Mouse (Mus musculus) C2C12 (cell line): ENCODE results near the gene Car10. TPM values are rescaled to one million over a fixed set of nuclear protein-coding genes. Genes with fewer than 3 reads are reported as not detected.

Experiments used
- H3K27me3 ChIP-seq: one replicate; pipeline ENCODE4 v1.6.1; 2011; ENCODE audit not compliant: control insufficient read depth, insufficient read depth, insufficient read length
- H3K36me3 ChIP-seq: one replicate; pipeline ENCODE4 v1.6.1; 2011; ENCODE audit not compliant: control insufficient read depth, insufficient read depth
- H3K4me3 ChIP-seq: one replicate; pipeline ENCODE4 v1.5.1; 2011; ENCODE audit warnings: mild to moderate bottlenecking, control low read depth; ENCODE audit not compliant: poor library complexity, insufficient read depth, severe bottlenecking
- H3K79me2 ChIP-seq: one replicate; pipeline ENCODE4 v1.6.1; 2011; ENCODE audit not compliant: control insufficient read depth, insufficient read depth
- H3K79me3 ChIP-seq: one replicate; pipeline ENCODE4 v1.6.1; 2011; ENCODE audit warnings: low read depth, control low read depth
- H3ac ChIP-seq: one replicate; pipeline ENCODE3; 2011; ENCODE audit warnings: low read depth; ENCODE audit not compliant: control insufficient read depth, insufficient read length
- CEBPB ChIP-seq: IDR thresholded peaks from one replicate; pipeline ENCODE4 v1.6.1; 2011; ENCODE audit warnings: low read depth, mild to moderate bottlenecking, control low read depth, moderate library complexity
- CTCF ChIP-seq: IDR thresholded peaks from one replicate; pipeline ENCODE4 v1.5.1; 2011; ENCODE audit not compliant: control insufficient read depth, insufficient read depth, insufficient read length
- FOSL1 ChIP-seq: IDR thresholded peaks from one replicate; pipeline ENCODE4 v1.8.0; 2011; ENCODE audit warnings: mild to moderate bottlenecking, low read length; ENCODE audit not compliant: poor library complexity, insufficient read depth, severe bottlenecking
- MAX ChIP-seq: IDR thresholded peaks from one replicate; pipeline ENCODE4 v1.6.1; 2011; ENCODE audit warnings: mild to moderate bottlenecking, control low read depth
- MYOD1 ChIP-seq: IDR thresholded peaks from one replicate; pipeline ENCODE4 v1.6.1; 2011; ENCODE audit warnings: low read depth; ENCODE audit not compliant: control insufficient read depth, insufficient read length
- MYOG ChIP-seq: IDR thresholded peaks from one replicate; pipeline ENCODE4 v1.6.1; 2011; ENCODE audit not compliant: control insufficient read depth, insufficient read length; ENCODE audit errors: extremely low read depth
- USF1 ChIP-seq: IDR thresholded peaks from one replicate; pipeline ENCODE4 v1.6.1; 2011; ENCODE audit warnings: low read depth, mild to moderate bottlenecking, control low read depth, moderate library complexity
- polyA plus RNA-seq: library from polyadenylated mRNA; unstranded; fragments of >200 nt; fragmentation: generic; extraction: Trizol; gene quantifications from one replicate; pipeline ENCODE4 v1.2.1, GENCODE M21; 2012; ENCODE audit warnings: missing spikeins

Gene Car10
- polyA plus RNA-seq, 1 experiment, result not detected

- no peaks in the 10 kb centered on the region for H3K36me3 ChIP-seq
- no peak overlapping the region for H3ac ChIP-seq
- H3K27me3 ChIP-seq, result no peaks in the 10 kb centered on the region
- H3K4me3 ChIP-seq, result no peak overlapping the region
- TF ChIP-seq MYOG, result no peak
- TF ChIP-seq FOSL1, result no peak
- no peak for TF ChIP-seq USF1
- TF ChIP-seq CEBPB, result no peak
- TF ChIP-seq MAX, result no peak
- no peak for TF ChIP-seq CTCF
- no peak for TF ChIP-seq MYOD1
- H3K79me3 ChIP-seq, result no peaks in the 10 kb centered on the region
- no peaks in the 10 kb centered on the region for H3K79me2 ChIP-seq
Measured at GRCm38 (mm10) chr11:93444741-93445140, 346.9 kb downstream of the Car10 start.

- Histone ChIP-seq H3K79me2 (no peaks in the 10 kb centered on the region), H3K4me3 (no peak overlapping the region), H3K27me3 (no peaks in the 10 kb centered on the region), H3K36me3 (no peaks in the 10 kb centered on the region), H3ac (no peak overlapping the region), H3K79me3 (no peaks in the 10 kb centered on the region)
- TF ChIP-seq MYOG (no peak), MAX (no peak), CTCF (no peak), MYOD1 (no peak)
Measured at GRCm38 (mm10) chr11:93447566-93447965, 349.7 kb downstream of the Car10 start.

DNA sequence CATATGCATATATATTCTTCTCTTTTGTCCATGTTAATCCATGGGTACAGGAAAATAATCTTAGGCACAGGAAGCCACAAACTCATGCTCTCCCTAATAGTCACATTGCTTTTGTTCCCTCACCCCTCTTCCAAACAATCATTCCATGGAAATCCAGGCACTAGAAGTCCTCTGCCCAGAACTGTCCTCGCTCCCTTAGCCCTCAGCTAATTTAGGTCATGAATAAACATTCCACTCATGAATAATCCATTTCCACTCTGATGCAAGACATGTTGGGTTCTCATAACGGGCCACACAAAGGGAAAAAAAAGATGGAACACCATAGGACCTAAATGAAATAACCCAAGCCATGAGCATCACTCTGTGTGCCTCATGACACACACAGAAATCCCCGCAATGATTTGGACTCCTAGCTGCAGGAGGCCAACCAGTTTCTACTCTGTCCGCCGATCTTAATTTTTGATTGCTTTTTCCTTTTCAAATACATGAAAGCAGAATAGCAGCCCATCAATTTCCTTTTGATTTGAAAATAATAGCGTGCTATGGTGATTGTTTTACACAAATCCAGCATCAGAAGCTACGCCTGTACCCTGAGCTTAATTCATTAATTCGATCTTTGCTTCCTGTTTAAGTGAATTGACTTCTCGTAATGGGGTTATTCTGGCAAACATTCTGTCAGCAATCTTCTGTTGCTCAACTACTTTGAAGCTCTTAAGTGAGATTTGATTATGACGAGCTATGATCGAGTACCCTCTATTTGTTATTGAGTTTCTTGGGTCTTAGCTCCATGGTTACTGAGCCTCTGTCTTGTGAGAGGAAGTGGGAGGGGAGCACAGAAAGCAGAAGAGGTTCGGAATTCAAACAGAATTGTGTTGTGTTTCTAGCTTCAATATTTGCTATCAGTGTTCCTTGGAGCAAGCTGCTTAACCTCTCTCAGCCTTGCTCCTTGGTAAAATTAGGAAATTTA is 350.7 kb downstream of the Car10 start:
- Histone ChIP-seq H3K79me2 (no peaks in the 10 kb centered on the region), H3K27me3 (no peaks in the 10 kb centered on the region), H3K36me3 (no peaks in the 10 kb centered on the region), H3K79me3 (no peaks in the 10 kb centered on the region), H3K4me3 (no peak overlapping the region), H3ac (no peak overlapping the region)
- TF ChIP-seq MYOG (no peak), MAX (no peak), CTCF (no peak), MYOD1 (no peak), FOSL1 (no peak), USF1 (no peak), CEBPB (no peak)

DNA sequence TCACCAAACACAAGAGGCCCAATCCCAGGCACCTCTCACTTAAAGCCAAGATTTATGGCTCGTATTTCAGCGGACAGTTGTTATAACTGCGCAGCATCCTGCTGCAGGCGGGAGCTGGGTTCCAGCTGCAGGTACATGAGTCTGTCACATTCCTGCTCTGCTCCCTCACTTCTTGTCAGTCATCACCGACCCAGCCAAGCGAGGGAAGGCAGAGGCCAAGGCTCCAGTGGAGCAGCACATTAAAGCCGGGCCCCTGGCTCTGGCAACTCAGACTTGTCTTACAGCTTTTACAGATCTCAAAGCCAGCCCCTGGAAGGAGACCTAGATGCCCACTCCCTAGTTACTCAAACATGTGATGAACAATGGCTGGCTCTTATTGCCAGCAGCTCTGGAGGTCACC is 352.7 kb downstream of the Car10 start:
- Histone ChIP-seq H3K36me3 (no peaks in the 10 kb centered on the region), H3ac (no peak overlapping the region), H3K4me3 (no peak overlapping the region), H3K27me3 (no peaks in the 10 kb centered on the region), H3K79me2 (no peaks in the 10 kb centered on the region), H3K79me3 (no peaks in the 10 kb centered on the region)
- TF ChIP-seq MYOG, result no peak
- TF ChIP-seq MYOD1, result no peak
- TF ChIP-seq CTCF, result no peak
- no peak for TF ChIP-seq CEBPB
- TF ChIP-seq MAX, result no peak
- TF ChIP-seq USF1, result no peak
- no peak for TF ChIP-seq FOSL1

GRCm38 (mm10) chr11:93466221-93466620 is 368.4 kb downstream of the Car10 start:
- H3K79me2 ChIP-seq, result no peaks in the 10 kb centered on the region
- no peaks in the 10 kb centered on the region for H3K79me3 ChIP-seq
- H3K36me3 ChIP-seq, result no peaks in the 10 kb centered on the region
- H3K4me3 ChIP-seq, result no peak overlapping the region
- no peaks in the 10 kb centered on the region for H3K27me3 ChIP-seq
- no peak for TF ChIP-seq USF1
- TF ChIP-seq CTCF, result no peak
- no peak for TF ChIP-seq MYOD1
- no peak for TF ChIP-seq MYOG
- TF ChIP-seq FOSL1, result no peak
- TF ChIP-seq CEBPB, result no peak
- no peak for TF ChIP-seq MAX
- H3ac ChIP-seq, result no peak overlapping the region

GRCm38 (mm10) chr11:93467711-93468110 is 369.9 kb downstream of the Car10 start:
- Histone ChIP-seq H3K27me3 (no peaks in the 10 kb centered on the region), H3K36me3 (no peaks in the 10 kb centered on the region), H3K4me3 (no peak overlapping the region), H3ac (no peak overlapping the region), H3K79me3 (no peaks in the 10 kb centered on the region), H3K79me2 (no peaks in the 10 kb centered on the region)
- TF ChIP-seq FOSL1 (no peak), MAX (no peak), CEBPB (no peak), MYOG (no peak), USF1 (no peak), MYOD1 (no peak), CTCF (no peak)
